Mouse (Mus musculus) midbrain, embryonic 14.5 days (tissue): Measurements from ENCODE around the gene Cpm. TPM values are rescaled to one million over a fixed set of nuclear protein-coding genes. Genes with fewer than 3 reads are reported as not detected.

ENCODE experiments used
- ATAC-seq: fragments of 200-750 bp; cut with Nextera tagmentation; 2 replicates; pipeline ENCODE4 v1.8.0; 2017; ENCODE audit warnings: moderate number of reproducible peaks, moderate library complexity; ENCODE audit not compliant: low FRiP score, low TSS enrichment
- DNase-seq: peaks from one replicate; pipeline ENCODE4 v3.0.0-alpha.2; 2015
- H3K27ac ChIP-seq: fragments of 300-500 bp; sonication (generic); replicated peaks from 2 replicates; pipeline ENCODE4 v1.5.1; 2014; ENCODE audit warnings: mild to moderate bottlenecking, low read depth, low read length, moderate library complexity
- H3K27me3 ChIP-seq: fragments of 300-500 bp; sonication (generic); 2 replicates; pipeline ENCODE4 v1.6.1; 2014; ENCODE audit warnings: low read length, control low read depth, mixed read lengths; ENCODE audit not compliant: control insufficient read depth, insufficient read depth
- H3K36me3 ChIP-seq: fragments of 300-500 bp; sonication (generic); 2 replicates; pipeline ENCODE4 v1.6.1; 2014; ENCODE audit warnings: low read length, control low read depth; ENCODE audit not compliant: control insufficient read depth, insufficient read depth
- H3K4me1 ChIP-seq: fragments of 300-500 bp; sonication (generic); 2 replicates; pipeline ENCODE4 v1.6.1; 2014; ENCODE audit warnings: mild to moderate bottlenecking, antibody characterized with exemption, low read length, control low read depth; ENCODE audit not compliant: control insufficient read depth, insufficient read depth
- H3K4me2 ChIP-seq: fragments of 300-500 bp; sonication (generic); 2 replicates; pipeline ENCODE4 v1.6.1; 2014; ENCODE audit warnings: mild to moderate bottlenecking, low read length, moderate library complexity
- H3K4me3 ChIP-seq: fragments of 300-500 bp; sonication (generic); replicated peaks from 2 replicates; pipeline ENCODE4 v1.5.1; 2014; ENCODE audit warnings: low read depth, low read length
- H3K9ac ChIP-seq: fragments of 300-500 bp; sonication (generic); replicated peaks from 2 replicates; pipeline ENCODE4 v1.6.1; 2014; ENCODE audit warnings: mild to moderate bottlenecking, low read length, moderate library complexity
- H3K9me3 ChIP-seq: fragments of 300-500 bp; sonication (generic); 2 replicates; pipeline ENCODE4 v1.6.1; 2016; ENCODE audit warnings: low read length, control low read depth, mixed read lengths; ENCODE audit not compliant: control insufficient read depth
- WGBS: fragments of 180-500 bp; shearing (Covaris S2); extraction: QIAGEN DNeasy Blood & Tissue Kit; methylation state at CpG from one replicate; pipeline ENCODE4 v1.1.7; 2014; 5-methylcytosine and 5-hydroxymethylcytosine counted together
- polyA plus RNA-seq: library from polyadenylated mRNA; unstranded; fragments of >200 nt; fragmentation: Nextera tagmentation; extraction: Ambion mirVana; gene quantifications from 2 replicates; pipeline ENCODE4 v1.2.1, GENCODE M21; 2014

The Cpm gene
- polyA plus RNA-seq, 1 experiment from 2014 or later = 5.4 TPM

- no peak overlapping the region for H3K27ac ChIP-seq
- no peak overlapping the region for H3K4me2 ChIP-seq
- WGBS = 93% methylated on average over 28 of the region's 28 CpGs
- no peaks in the 10 kb centered on the region for H3K36me3 ChIP-seq
- no peak for ATAC-seq
- DNase-seq = no peak
- H3K4me1 ChIP-seq = no peaks in the 10 kb centered on the region; the same call in 1 of the 2 replicates
- no peak overlapping the region for H3K9ac ChIP-seq
- H3K4me3 ChIP-seq = no peak overlapping the region
- H3K9me3 ChIP-seq = no peaks in the 10 kb centered on the region
- H3K27me3 ChIP-seq = no peaks in the 10 kb centered on the region
These were observed 38.6 kb downstream of the Cpm start for GRCm38 (mm10) chr10:117667663-117668507.

DNA sequence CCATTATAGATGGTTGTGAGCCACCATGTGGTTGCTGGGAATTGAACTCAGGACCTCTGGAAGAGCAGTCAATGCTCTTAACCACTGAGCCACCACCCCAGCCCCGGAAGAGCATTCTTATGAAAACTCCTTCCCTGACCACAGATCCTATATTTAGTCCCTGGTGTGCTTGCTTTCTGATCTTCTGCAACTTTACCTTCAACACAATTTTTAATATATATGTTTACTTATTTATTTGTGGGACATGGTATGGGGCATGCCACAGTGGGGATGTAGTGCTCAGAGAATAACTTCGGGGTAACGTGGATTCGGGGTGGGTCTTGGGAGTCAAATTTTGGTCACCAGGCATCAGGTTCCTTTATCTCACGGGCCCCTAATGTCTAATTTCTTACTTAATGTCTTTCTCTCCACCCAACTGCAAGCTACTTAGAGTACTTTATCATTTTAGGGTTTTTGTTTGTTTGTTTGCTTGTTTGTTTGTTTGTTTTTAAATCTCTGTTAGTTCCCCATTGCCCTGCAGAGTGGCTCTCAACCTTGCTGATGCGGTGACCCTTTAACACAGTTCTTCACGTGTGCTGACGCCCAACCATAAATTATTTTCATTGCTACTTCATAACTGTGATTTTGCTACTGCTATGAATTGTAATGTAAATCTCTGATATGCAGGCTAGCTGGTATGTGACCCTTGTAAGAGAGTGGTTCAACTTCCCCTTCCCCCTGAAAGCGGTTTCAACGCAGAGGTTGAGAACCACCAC lies 39.4 kb downstream of the Cpm start:
- ATAC-seq (no peak), DNase-seq (no peak)
- Histone ChIP-seq H3K4me1 (no peaks in the 10 kb centered on the region; the same call in 1 of the 2 replicates), H3K9ac (no peak overlapping the region), H3K36me3 (no peaks in the 10 kb centered on the region), H3K27ac (no peak overlapping the region), H3K9me3 (no peaks in the 10 kb centered on the region), H3K4me2 (no peak overlapping the region), H3K4me3 (no peak overlapping the region), H3K27me3 (no peaks in the 10 kb centered on the region)
- WGBS = 90% methylated on average over 10 of the region's 10 CpGs

DNA sequence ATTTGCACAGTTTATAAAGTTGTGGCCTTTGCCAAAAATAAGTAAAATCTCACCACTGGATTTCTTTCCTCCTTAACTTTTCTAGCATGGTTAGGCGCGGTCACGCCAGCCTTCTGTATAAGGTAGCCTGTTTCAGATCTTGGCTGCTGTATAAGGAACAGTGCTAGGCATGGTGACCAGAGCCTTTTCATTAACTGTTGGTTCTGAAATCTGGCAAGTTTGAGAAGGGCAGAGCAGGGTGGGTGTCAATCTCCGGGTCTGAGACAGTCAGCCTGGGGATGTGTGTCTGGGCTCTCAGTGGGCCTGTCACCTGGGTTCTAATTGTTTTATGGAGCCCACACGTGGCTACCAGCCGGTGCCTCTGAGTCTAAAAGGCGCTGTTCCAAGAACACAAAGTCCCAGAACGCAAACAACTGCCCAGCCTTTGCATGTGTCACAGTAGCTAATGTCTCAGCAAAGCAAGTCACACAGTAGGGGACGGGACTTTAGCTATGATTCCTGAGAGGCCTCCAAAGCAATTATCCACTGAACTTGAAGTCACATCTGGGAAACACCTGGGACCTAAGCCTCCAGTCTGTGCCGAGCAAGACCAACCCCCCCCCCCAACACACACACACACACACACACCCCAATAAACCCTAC lies 40.3 kb downstream of the Cpm start:
- Histone ChIP-seq H3K9ac (no peak overlapping the region), H3K4me1 (no peaks in the 10 kb centered on the region), H3K27ac (no peak overlapping the region), H3K4me3 (no peak overlapping the region), H3K9me3 (no peaks in the 10 kb centered on the region), H3K4me2 (no peak overlapping the region), H3K27me3 (no peaks in the 10 kb centered on the region), H3K36me3 (no peaks in the 10 kb centered on the region)
- WGBS = 68% methylated on average over 10 of the region's 10 CpGs
- DNase-seq (no peak), ATAC-seq (no peak)

DNA sequence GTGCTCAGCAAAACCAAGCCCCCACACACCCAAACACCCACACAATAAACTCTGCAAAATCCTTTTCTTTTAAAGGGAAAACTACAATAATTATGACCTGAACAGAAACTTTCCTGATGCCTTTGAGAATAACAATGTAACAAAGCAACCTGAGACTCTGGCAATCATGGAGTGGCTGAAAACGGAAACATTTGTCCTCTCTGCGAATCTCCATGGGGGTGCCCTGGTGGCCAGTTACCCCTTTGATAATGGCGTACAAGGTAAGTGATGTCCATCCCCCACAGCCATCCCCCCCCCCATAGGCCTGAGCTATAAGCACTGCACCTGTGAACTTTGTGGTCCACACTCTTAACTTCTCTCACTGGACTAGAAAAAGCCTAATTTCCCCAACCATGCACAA lies 40.8 kb downstream of the Cpm start:
- H3K27ac ChIP-seq = no peak overlapping the region
- H3K9me3 ChIP-seq = no peaks in the 10 kb centered on the region
- no peak overlapping the region for H3K4me3 ChIP-seq
- H3K4me2 ChIP-seq = no peak overlapping the region
- DNase-seq (no peak), ATAC-seq (no peak)
- no peak overlapping the region for H3K9ac ChIP-seq
- H3K27me3 ChIP-seq = no peaks in the 10 kb centered on the region
- H3K36me3 ChIP-seq = no peaks in the 10 kb centered on the region
- WGBS = 81% methylated on average over 3 of the region's 3 CpGs
- H3K4me1 ChIP-seq = no peaks in the 10 kb centered on the region

GRCm38 (mm10) chr10:117670791-117671190 lies 41.5 kb downstream of the Cpm start:
- no peaks in the 10 kb centered on the region for H3K27me3 ChIP-seq
- H3K9ac ChIP-seq = no peak overlapping the region
- no peaks in the 10 kb centered on the region for H3K9me3 ChIP-seq
- DNase-seq (no peak), ATAC-seq (no peak)
- 86% methylated on average over 5 of the region's 5 CpGs for WGBS
- no peak overlapping the region for H3K27ac ChIP-seq
- no peak overlapping the region for H3K4me2 ChIP-seq
- H3K4me1 ChIP-seq = no peaks in the 10 kb centered on the region
- no peak overlapping the region for H3K4me3 ChIP-seq
- H3K36me3 ChIP-seq = no peaks in the 10 kb centered on the region

GRCm38 (mm10) chr10:117671266-117671665 lies 42.0 kb downstream of the Cpm start:
- H3K4me3 ChIP-seq = no peak overlapping the region
- WGBS = 83% methylated on average over 9 of the region's 9 CpGs
- H3K9ac ChIP-seq = no peak overlapping the region
- H3K27me3 ChIP-seq = no peaks in the 10 kb centered on the region
- no peak overlapping the region for H3K4me2 ChIP-seq
- no peaks in the 10 kb centered on the region for H3K36me3 ChIP-seq
- no peak for DNase-seq
- no peaks in the 10 kb centered on the region for H3K4me1 ChIP-seq
- H3K9me3 ChIP-seq = no peaks in the 10 kb centered on the region
- H3K27ac ChIP-seq = no peak overlapping the region
- no peak for ATAC-seq

- ATAC-seq = no peak
- WGBS = 91% methylated on average over 13 of the region's 13 CpGs
- no peak overlapping the region for H3K4me2 ChIP-seq
These were observed 42.8 kb downstream of the Cpm start for GRCm38 (mm10) chr10:117671930-117672666.

GRCm38 (mm10) chr10:117672693-117673092 lies 43.4 kb downstream of the Cpm start:
- H3K27ac ChIP-seq = no peak overlapping the region
- no peak overlapping the region for H3K4me2 ChIP-seq
- no peaks in the 10 kb centered on the region for H3K36me3 ChIP-seq
- H3K9ac ChIP-seq = no peak overlapping the region
- no peaks in the 10 kb centered on the region for H3K9me3 ChIP-seq
- H3K27me3 ChIP-seq = no peaks in the 10 kb centered on the region
- peak; percentile 71 for DNase-seq
- no peak for ATAC-seq
- 54% methylated on average over 7 of the region's 7 CpGs for WGBS
- H3K4me1 ChIP-seq = no peaks in the 10 kb centered on the region
- no peak overlapping the region for H3K4me3 ChIP-seq

More at GRCm38 (mm10) chr10:117671930-117672666, 42.8 kb downstream of the Cpm start:
- DNase-seq = no peak
- Histone ChIP-seq H3K9ac (no peak overlapping the region), H3K27ac (no peak overlapping the region), H3K4me1 (no peaks in the 10 kb centered on the region), H3K9me3 (no peaks in the 10 kb centered on the region), H3K27me3 (no peaks in the 10 kb centered on the region), H3K4me3 (no peak overlapping the region), H3K36me3 (no peaks in the 10 kb centered on the region)
